Mouse (Mus musculus) layer of hippocampus, adult 2 months (tissue): ENCODE results near the gene Nub1. TPM values are rescaled to one million over a fixed set of nuclear protein-coding genes. Genes with fewer than 3 reads are reported as not detected.
A peak's percentile ranks its signal among the peaks of the same experiment; 100 is the strongest.

Experiments used
- DNase-seq, 2 experiments: peaks; one replicate each; pipeline ENCODE4 v3.0.0; 2022; ENCODE audit warnings: low spot score in 2 of 2
- H3K27ac ChIP-seq: fragments of 200-600 bp; 2 replicates; pipeline ENCODE4 v1.8.1; 2022
- H3K4me3 ChIP-seq: fragments of 200-600 bp; 2 replicates; pipeline ENCODE4 v1.8.1; 2022; ENCODE audit warnings: mild to moderate bottlenecking
- CTCF ChIP-seq: fragments of 200-600 bp; conservative IDR thresholded peaks from 2 replicates; pipeline ENCODE4 v1.8.1; 2022; ENCODE audit warnings: antibody characterized with exemption, mild to moderate bottlenecking, moderate library complexity
- total RNA-seq, 2 experiments: library from RNA; stranded (reverse); gene quantifications; 2 replicates each; pipeline ENCODE4 v1.2.3; 2021

Nub1 gene
- total RNA-seq, 2 experiments from 2014 or later, result 65.9 to 69.0 TPM

GRCm38 (mm10) chr5:24733771-24734426, 48.6 kb downstream of the Nub1 start:
- H3K27ac ChIP-seq, result no peak overlapping the region
- H3K4me3 ChIP-seq, result no peak overlapping the region
- no peak for DNase-seq
- TF ChIP-seq CTCF, result no peak

- DNase-seq, result no peak
- H3K4me3 ChIP-seq, result no peak overlapping the region
- H3K27ac ChIP-seq, result no peak overlapping the region
- no peak for TF ChIP-seq CTCF
These were observed 52.3 kb downstream of the Nub1 start for GRCm38 (mm10) chr5:24737595-24737994.

GRCm38 (mm10) chr5:24738517-24738916, 53.2 kb downstream of the Nub1 start:
- no peak overlapping the region for H3K4me3 ChIP-seq
- no peak for TF ChIP-seq CTCF

GRCm38 (mm10) chr5:24739141-24739753, 53.9 kb downstream of the Nub1 start:
- no peak for TF ChIP-seq CTCF
- peak overlapping the region; percentile 57 for H3K27ac ChIP-seq
- no peak overlapping the region for H3K4me3 ChIP-seq
- DNase-seq, result peak in 1 of 2 experiments; percentile 13

More at GRCm38 (mm10) chr5:24738517-24738916, 53.2 kb downstream of the Nub1 start:
- DNase-seq, result no peak
- peak overlapping the region; percentile 57; the same call in 1 of the 2 replicates for H3K27ac ChIP-seq

GRCm38 (mm10) chr5:24741172-24741885, 56.0 kb downstream of the Nub1 start:
- Histone ChIP-seq H3K4me3 (no peak overlapping the region), H3K27ac (no peak overlapping the region)
- no peak for TF ChIP-seq CTCF
- no peak for DNase-seq

- Histone ChIP-seq H3K4me3 (no peak overlapping the region), H3K27ac (no peak overlapping the region)
- TF ChIP-seq CTCF, result no peak
- no peak for DNase-seq
These were observed 58.6 kb downstream of the Nub1 start for GRCm38 (mm10) chr5:24743956-24744355.

- no peak for TF ChIP-seq CTCF
These were observed 62.2 kb downstream of the Nub1 start for GRCm38 (mm10) chr5:24747533-24747932.

GRCm38 (mm10) chr5:24749731-24750130, 64.4 kb downstream of the Nub1 start:
- no peak for TF ChIP-seq CTCF
- DNase-seq, result no peak
- Histone ChIP-seq H3K27ac (peak overlapping the region; percentile 93), H3K4me3 (peak overlapping the region; percentile 73)

More at GRCm38 (mm10) chr5:24747533-24747932, 62.2 kb downstream of the Nub1 start:
- Histone ChIP-seq H3K27ac (no peak overlapping the region), H3K4me3 (no peak overlapping the region)
- no peak for DNase-seq

- TF ChIP-seq CTCF, result peak; percentile 76
- Histone ChIP-seq H3K4me3 (peak overlapping the region; percentile 73), H3K27ac (peak overlapping the region; percentile 93)
- peak; percentile 84 to 90 for DNase-seq
These were observed 65.3 kb downstream of the Nub1 start for GRCm38 (mm10) chr5:24750321-24751304.

GRCm38 (mm10) chr5:24751305-24752174, 66.2 kb downstream of the Nub1 start:
- Histone ChIP-seq H3K27ac (peak overlapping the region; percentile 93), H3K4me3 (peak overlapping the region; percentile 73)
- no peak for DNase-seq
- no peak for TF ChIP-seq CTCF

GRCm38 (mm10) chr5:24752175-24752498, 66.8 kb downstream of the Nub1 start:
- TF ChIP-seq CTCF, result no peak
- H3K4me3 ChIP-seq, result no peak overlapping the region
- no peak overlapping the region for H3K27ac ChIP-seq
- no peak for DNase-seq
